Mouse (Mus musculus) liver, embryonic 16.5 days (tissue): ENCODE data around the gene Cd72. TPM values are rescaled to one million over a fixed set of nuclear protein-coding genes. Genes with fewer than 3 reads are reported as not detected.

Source experiments
- ATAC-seq: fragments of 200-750 bp; cut with Nextera tagmentation; 2 replicates; pipeline ENCODE4 v1.8.0; 2017; ENCODE audit warnings: low read depth, mild to moderate bottlenecking, moderate number of reproducible peaks, moderate library complexity
- H3K27ac ChIP-seq: fragments of 300-500 bp; sonication (generic); 2 replicates; pipeline ENCODE4 v1.5.1; 2014; ENCODE audit warnings: mild to moderate bottlenecking, low read length
- H3K27me3 ChIP-seq: fragments of 300-500 bp; sonication (generic); 2 replicates; pipeline ENCODE4 v1.6.1; 2014; ENCODE audit warnings: low read depth, low read length, mixed read lengths; ENCODE audit not compliant: control insufficient read depth, insufficient read depth
- H3K36me3 ChIP-seq: fragments of 300-500 bp; sonication (generic); 2 replicates; pipeline ENCODE4 v1.6.1; 2014; ENCODE audit warnings: mild to moderate bottlenecking; ENCODE audit not compliant: control insufficient read depth, insufficient read depth
- H3K4me1 ChIP-seq: fragments of 300-500 bp; sonication (generic); 2 replicates; pipeline ENCODE4 v1.6.1; 2014; ENCODE audit warnings: low read depth, low read length, mixed read lengths; ENCODE audit not compliant: control insufficient read depth
- H3K4me2 ChIP-seq: fragments of 300-500 bp; sonication (generic); 2 replicates; pipeline ENCODE4 v1.6.1; 2014; ENCODE audit warnings: low read depth, low read length, mixed read lengths
- H3K4me3 ChIP-seq: fragments of 300-500 bp; sonication (generic); 2 replicates; pipeline ENCODE4 v1.5.1; 2014; ENCODE audit warnings: low read depth, mild to moderate bottlenecking, low read length
- H3K9ac ChIP-seq: fragments of 300-500 bp; sonication (generic); 2 replicates; pipeline ENCODE4 v1.6.1; 2014; ENCODE audit warnings: low read depth, low read length
- H3K9me3 ChIP-seq: fragments of 300-500 bp; sonication (generic); replicated peaks from 2 replicates; pipeline ENCODE4 v1.6.1; 2016; ENCODE audit warnings: low read length; ENCODE audit not compliant: control insufficient read depth
- WGBS: fragments of 180-500 bp; shearing (Covaris S2); extraction: QIAGEN DNeasy Blood & Tissue Kit; methylation state at CpG from one replicate; pipeline ENCODE4 v1.1.7; 2014; ENCODE audit not compliant: insufficient replicate concordance; 5-methylcytosine and 5-hydroxymethylcytosine counted together
- polyA plus RNA-seq: library from polyadenylated mRNA; unstranded; fragments of >200 nt; fragmentation: Nextera tagmentation; extraction: Ambion mirVana; gene quantifications from 2 replicates; pipeline ENCODE4 v1.2.1, GENCODE M21; 2015

Cd72 gene
- polyA plus RNA-seq, 1 experiment from 2014 or later, result 1.7 TPM

DNA sequence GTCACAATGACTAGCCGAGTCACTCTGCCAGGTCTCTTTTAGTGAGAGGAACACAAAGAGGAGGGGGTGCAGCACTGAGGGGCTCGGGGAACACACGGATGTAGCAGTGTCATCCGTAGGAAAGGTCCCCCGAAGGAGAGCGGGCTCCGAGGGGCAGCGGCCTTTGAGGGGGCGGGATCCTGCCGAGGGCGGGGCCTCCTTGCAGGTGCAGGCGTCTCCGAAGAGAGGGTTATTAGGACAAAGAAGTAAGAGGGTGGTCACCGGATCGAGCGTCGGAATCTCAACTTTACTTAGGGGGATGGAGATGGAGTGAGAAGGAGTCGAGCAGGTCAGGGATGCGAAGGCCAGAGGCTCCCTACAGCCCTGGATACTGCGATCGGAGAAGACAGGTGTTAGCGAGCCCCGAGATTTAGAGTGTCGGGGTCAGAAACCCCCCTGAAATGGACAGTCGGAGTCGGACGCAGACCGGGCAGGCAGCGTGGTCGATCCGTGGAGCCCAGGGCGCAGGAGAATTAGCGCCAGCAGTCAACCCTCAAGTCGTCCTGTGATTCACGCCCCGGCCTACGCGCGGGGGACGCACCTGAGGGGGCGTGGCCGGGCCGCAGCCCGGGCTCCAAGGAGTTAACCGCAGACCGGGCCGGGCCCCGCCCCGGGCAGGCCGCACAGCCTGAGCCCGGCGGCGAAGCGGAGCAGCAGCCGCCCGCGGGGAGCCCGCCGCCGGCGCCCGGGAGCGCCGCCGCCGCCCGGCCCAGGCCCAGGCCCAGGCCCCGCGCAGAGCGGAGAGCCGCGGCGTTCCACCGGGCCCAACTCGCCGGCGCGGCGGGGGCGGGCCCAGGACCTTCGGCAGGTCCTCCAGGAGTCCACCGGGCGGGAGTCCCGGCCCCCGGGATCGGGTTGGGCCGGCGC is 11.7 kb downstream of the Cd72 start:
- Histone ChIP-seq H3K9ac (peak overlapping the region; percentile 76), H3K27ac (peak overlapping the region; percentile 83), H3K4me2 (peak overlapping the region; percentile 97), H3K4me3 (peak overlapping the region; percentile 72), H3K9me3 (no peaks in the 10 kb centered on the region), H3K36me3 (no peaks in the 10 kb centered on the region; the same call in 1 of the 2 replicates), H3K27me3 (peaks cover 15% of the 10 kb centered on the region), H3K4me1 (peaks cover 12% of the 10 kb centered on the region)
- WGBS, result 0% methylated on average over 62 of the region's 88 CpGs
- peak; percentile 72 for ATAC-seq

DNA sequence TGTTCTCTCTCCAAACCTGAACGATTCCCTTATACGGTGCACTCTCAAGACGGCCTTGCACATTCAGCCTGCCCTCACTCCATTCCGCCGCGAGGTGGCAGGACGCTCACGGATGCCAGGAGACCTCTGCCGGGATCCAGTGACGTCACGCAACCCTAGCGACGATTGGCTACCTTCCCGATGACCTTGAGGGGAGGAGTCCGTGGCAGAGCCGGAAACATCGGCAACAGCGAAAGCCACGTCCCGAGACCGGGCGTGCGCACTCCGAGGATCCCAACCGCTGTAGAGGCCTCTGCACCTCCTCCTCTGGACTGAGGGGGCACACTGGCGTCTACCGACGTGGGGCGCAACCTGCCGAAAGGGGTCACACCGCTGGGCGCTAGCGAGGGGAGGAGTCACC is 12.4 kb downstream of the Cd72 start:
- WGBS, result under 1% methylated on average over 33 of the region's 33 CpGs
- peaks cover 15% of the 10 kb centered on the region for H3K27me3 ChIP-seq
- peak; percentile 87 for ATAC-seq
- no peaks in the 10 kb centered on the region; the same call in 1 of the 2 replicates for H3K36me3 ChIP-seq
- peak overlapping the region; percentile 72 for H3K4me3 ChIP-seq
- peak overlapping the region; percentile 83 for H3K27ac ChIP-seq
- no peaks in the 10 kb centered on the region for H3K9me3 ChIP-seq
- peak overlapping the region; percentile 76 for H3K9ac ChIP-seq
- H3K4me1 ChIP-seq, result peaks cover 12% of the 10 kb centered on the region
- H3K4me2 ChIP-seq, result peak overlapping the region; percentile 97

GRCm38 (mm10) chr4:43441639-43442038 is 12.8 kb downstream of the Cd72 start, which contains the start of gene Tesk1:
Tesk1 (plus strand) TSS chr4:43441939.
- peak within 1 kb of the TSS; percentile 72 for H3K4me3 ChIP-seq
- H3K4me1 ChIP-seq, result peaks cover 12% of the 10 kb centered on the region
- peak within 1 kb of the TSS; percentile 97 for H3K4me2 ChIP-seq
- ATAC-seq, result no peak
- H3K9ac ChIP-seq, result peak within 1 kb of the TSS; percentile 76
- WGBS, result 27% methylated on average over 4 of the region's 4 CpGs
- H3K36me3 ChIP-seq, result no peaks in the 10 kb centered on the region; the same call in 1 of the 2 replicates
- H3K27ac ChIP-seq, result peak within 1 kb of the TSS; percentile 83
- no peaks in the 10 kb centered on the region for H3K9me3 ChIP-seq
- H3K27me3 ChIP-seq, result peaks cover 15% of the 10 kb centered on the region

DNA sequence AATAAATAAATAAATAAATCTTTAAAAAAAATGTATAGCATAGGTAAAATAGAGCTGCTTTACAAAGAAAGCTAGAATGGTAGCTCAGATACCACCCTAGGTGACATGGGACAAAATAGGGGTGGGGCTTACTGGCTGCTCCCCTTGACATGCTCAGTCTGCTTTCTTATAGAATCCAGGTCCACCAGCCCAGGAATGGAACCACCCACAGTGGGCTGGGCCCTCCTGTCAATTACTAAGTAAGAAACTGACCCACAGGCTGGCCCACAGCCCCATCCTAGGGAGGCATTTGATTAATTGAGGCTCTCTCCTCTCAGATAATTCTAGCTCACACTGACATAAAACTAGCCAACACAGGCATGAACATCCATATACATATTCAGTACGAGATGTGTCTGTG is 21.6 kb downstream of the Cd72 start:
- peaks cover 14% of the 10 kb centered on the region for H3K27me3 ChIP-seq
- no peak for ATAC-seq
- WGBS, result 53% methylated on average over 1 of the region's 1 CpGs

GRCm38 (mm10) chr4:43431690-43432089 is 22.7 kb downstream of the Cd72 start:
- Histone ChIP-seq H3K4me2 (no peak overlapping the region), H3K9ac (no peak overlapping the region), H3K9me3 (no peaks in the 10 kb centered on the region), H3K4me3 (no peak overlapping the region), H3K36me3 (no peaks in the 10 kb centered on the region), H3K27ac (no peak overlapping the region), H3K4me1 (no peaks in the 10 kb centered on the region; the same call in 1 of the 2 replicates), H3K27me3 (peaks cover 26% of the 10 kb centered on the region)
- WGBS, result 5% methylated on average over 4 of the region's 4 CpGs
- 0 out of 2 replicates have a peak, but pooled peaks have one; percentile 32 for ATAC-seq

More for the DNA sequence above, 21.6 kb downstream of the Cd72 start:
- no peak overlapping the region for H3K4me3 ChIP-seq
- no peaks in the 10 kb centered on the region for H3K36me3 ChIP-seq
- H3K9ac ChIP-seq, result no peak overlapping the region
- no peaks in the 10 kb centered on the region; the same call in 1 of the 2 replicates for H3K4me1 ChIP-seq
- no peak overlapping the region for H3K27ac ChIP-seq
- H3K4me2 ChIP-seq, result no peak overlapping the region
- H3K9me3 ChIP-seq, result no peaks in the 10 kb centered on the region

- Histone ChIP-seq H3K9ac (no peak within 1 kb of the TSS), H3K4me1 (no peaks in the 10 kb centered on the region; the same call in 1 of the 2 replicates), H3K9me3 (no peaks in the 10 kb centered on the region), H3K27me3 (peaks cover 49% of the 10 kb centered on the region), H3K4me2 (no peak within 1 kb of the TSS), H3K4me3 (no peak within 1 kb of the TSS), H3K36me3 (no peaks in the 10 kb centered on the region), H3K27ac (no peak within 1 kb of the TSS)
- 17% methylated on average over 10 of the region's 10 CpGs for WGBS
- ATAC-seq, result 0 out of 2 replicates have a peak, but pooled peaks have one; percentile 9
Measured at GRCm38 (mm10) chr4:43428946-43429345, 25.5 kb downstream of the Cd72 start, which contains the start of gene Fam166b. Fam166b (minus strand) TSS chr4:43429134.

GRCm38 (mm10) chr4:43428180-43428861 is 26.1 kb downstream of the Cd72 start:
- H3K27me3 ChIP-seq, result peaks cover 49% of the 10 kb centered on the region
- H3K4me2 ChIP-seq, result no peak overlapping the region
- 24% methylated on average over 16 of the region's 16 CpGs for WGBS
- no peak overlapping the region for H3K4me3 ChIP-seq
- no peaks in the 10 kb centered on the region; the same call in 1 of the 2 replicates for H3K4me1 ChIP-seq
- no peak for ATAC-seq
- no peak overlapping the region for H3K27ac ChIP-seq
- no peaks in the 10 kb centered on the region for H3K9me3 ChIP-seq
- no peaks in the 10 kb centered on the region for H3K36me3 ChIP-seq
- no peak overlapping the region for H3K9ac ChIP-seq

- WGBS, result 15% methylated on average over 23 of the region's 23 CpGs
- no peak overlapping the region for H3K9ac ChIP-seq
- H3K4me3 ChIP-seq, result no peak overlapping the region
- no peak for ATAC-seq
- no peaks in the 10 kb centered on the region for H3K9me3 ChIP-seq
- H3K36me3 ChIP-seq, result no peaks in the 10 kb centered on the region
- no peak overlapping the region for H3K4me2 ChIP-seq
- peaks cover 49% of the 10 kb centered on the region for H3K27me3 ChIP-seq
- H3K4me1 ChIP-seq, result no peaks in the 10 kb centered on the region; the same call in 1 of the 2 replicates
- H3K27ac ChIP-seq, result no peak overlapping the region
Measured at GRCm38 (mm10) chr4:43427501-43428179, 26.8 kb downstream of the Cd72 start.
